Mouse (Mus musculus) embryonic facial prominence, embryonic 11.5 days (tissue): Measurements from ENCODE around the gene Tusc2. TPM values are rescaled to one million over a fixed set of nuclear protein-coding genes. Genes with fewer than 3 reads are reported as not detected.

Experiments used
- ATAC-seq: fragments of 200-750 bp; cut with Nextera tagmentation; replicated peaks from 2 replicates; pipeline ENCODE4 v1.8.0; 2017; ENCODE audit warnings: low read depth; ENCODE audit not compliant: insufficient number of reproducible peaks, low FRiP score, low TSS enrichment
- DNase-seq: peaks from one replicate; pipeline ENCODE4 v3.0.0-alpha.2; 2015; ENCODE audit warnings: low spot score
- H3K27ac ChIP-seq: fragments of 300-500 bp; sonication (generic); replicated peaks from 2 replicates; pipeline ENCODE4 v1.5.1; 2014; ENCODE audit warnings: mild to moderate bottlenecking, low read depth, low read length, control low read depth
- H3K27me3 ChIP-seq: fragments of 300-500 bp; sonication (generic); 2 replicates; pipeline ENCODE4 v1.6.1; 2014; ENCODE audit warnings: mild to moderate bottlenecking, low read length, moderate library complexity, mixed read lengths; ENCODE audit not compliant: control insufficient read depth, insufficient read depth
- H3K36me3 ChIP-seq: fragments of 300-500 bp; sonication (generic); replicated peaks from 2 replicates; pipeline ENCODE4 v1.6.1; 2014; ENCODE audit warnings: low read depth, mild to moderate bottlenecking, low read length, moderate library complexity, mixed read lengths; ENCODE audit not compliant: control insufficient read depth, insufficient read depth
- H3K4me1 ChIP-seq: fragments of 300-500 bp; sonication (generic); 2 replicates; pipeline ENCODE4 v1.6.1; 2014; ENCODE audit warnings: low read length, mixed read lengths; ENCODE audit not compliant: control insufficient read depth, insufficient read depth
- H3K4me2 ChIP-seq: fragments of 300-500 bp; sonication (generic); 2 replicates; pipeline ENCODE4 v1.6.1; 2014; ENCODE audit warnings: low read depth, mild to moderate bottlenecking, control low read depth, low read length, moderate library complexity
- H3K4me3 ChIP-seq: fragments of 300-500 bp; sonication (generic); 2 replicates; pipeline ENCODE4 v1.5.1; 2014; ENCODE audit warnings: low read depth, low read length, control low read depth
- H3K9ac ChIP-seq: fragments of 300-500 bp; sonication (generic); replicated peaks from 2 replicates; pipeline ENCODE4 v1.6.1; 2014; ENCODE audit warnings: mild to moderate bottlenecking, control low read depth, low read length
- H3K9me3 ChIP-seq: fragments of 300-500 bp; sonication (generic); replicated peaks from 2 replicates; pipeline ENCODE4 v1.6.1; 2016; ENCODE audit warnings: mild to moderate bottlenecking, low read length, inconsistent platforms, mixed read lengths; ENCODE audit not compliant: control insufficient read depth
- WGBS: fragments of 180-500 bp; shearing (Covaris S2); extraction: QIAGEN DNeasy Blood & Tissue Kit; methylation state at CpG from one replicate; pipeline ENCODE4 v1.1.7; 2014; 5-methylcytosine and 5-hydroxymethylcytosine counted together
- polyA plus RNA-seq: library from polyadenylated mRNA; unstranded; fragments of >200 nt; fragmentation: Nextera tagmentation; extraction: Ambion mirVana; gene quantifications from 2 replicates; pipeline ENCODE4 v1.2.1, GENCODE M21; 2014

The Tusc2 gene
- polyA plus RNA-seq, 1 experiment from 2014 or later = 68.5 TPM

GRCm38 (mm10) chr9:107551890-107552355, 11.1 kb upstream of the Tusc2 start:
- H3K27me3 ChIP-seq = peaks cover 5% of the 10 kb centered on the region; the same call in 1 of the 2 replicates

GRCm38 (mm10) chr9:107552690-107553393, 10.2 kb upstream of the Tusc2 start:
- Histone ChIP-seq H3K9ac (no peak overlapping the region; the same call in 1 of the 2 replicates), H3K27me3 (peaks cover 5% of the 10 kb centered on the region; the same call in 1 of the 2 replicates), H3K27ac (no peak overlapping the region), H3K4me2 (peak overlapping the region; percentile 5; the same call in 1 of the 2 replicates), H3K4me3 (no peak overlapping the region), H3K36me3 (no peaks in the 10 kb centered on the region; the same call in 1 of the 2 replicates), H3K9me3 (no peaks in the 10 kb centered on the region), H3K4me1 (no peaks in the 10 kb centered on the region; the same call in none of the 2 replicates)
- DNase-seq = no peak
- no peak for ATAC-seq
- 76% methylated on average over 5 of the region's 5 CpGs for WGBS

More at GRCm38 (mm10) chr9:107551890-107552355, 11.1 kb upstream of the Tusc2 start:
- Histone ChIP-seq H3K36me3 (no peaks in the 10 kb centered on the region; the same call in 1 of the 2 replicates), H3K27ac (no peak overlapping the region), H3K4me3 (peak overlapping the region; percentile 50), H3K9ac (peak overlapping the region; percentile 82), H3K4me2 (peak overlapping the region; percentile 92), H3K9me3 (no peaks in the 10 kb centered on the region), H3K4me1 (no peaks in the 10 kb centered on the region; the same call in none of the 2 replicates)
- 8% methylated on average over 8 of the region's 8 CpGs for WGBS
- ATAC-seq (no peak), DNase-seq (peak; percentile 38)

GRCm38 (mm10) chr9:107553541-107554318, 9.3 kb upstream of the Tusc2 start:
- peak overlapping the region; percentile 28; the same call in 1 of the 2 replicates for H3K27ac ChIP-seq
- H3K4me1 ChIP-seq = no peaks in the 10 kb centered on the region; the same call in none of the 2 replicates
- peak overlapping the region; percentile 69 for H3K9ac ChIP-seq
- H3K4me2 ChIP-seq = peak overlapping the region; percentile 91
- WGBS = 8% methylated on average over 37 of the region's 37 CpGs
- ATAC-seq (peak; percentile 42), DNase-seq (no peak)
- peaks cover 3% of the 10 kb centered on the region for H3K36me3 ChIP-seq
- H3K27me3 ChIP-seq = peaks cover 5% of the 10 kb centered on the region; the same call in 1 of the 2 replicates
- H3K9me3 ChIP-seq = no peaks in the 10 kb centered on the region
- peak overlapping the region; percentile 74 for H3K4me3 ChIP-seq

- peak overlapping the region; percentile 84 for H3K9ac ChIP-seq
- WGBS = under 1% methylated on average over 53 of the region's 53 CpGs
- H3K4me3 ChIP-seq = peak overlapping the region; percentile 74
- no peaks in the 10 kb centered on the region; the same call in none of the 2 replicates for H3K4me1 ChIP-seq
- peaks cover 6% of the 10 kb centered on the region for H3K36me3 ChIP-seq
- peak overlapping the region; percentile 89 for H3K27ac ChIP-seq
- ATAC-seq = peak; percentile 88
- no peaks in the 10 kb centered on the region for H3K9me3 ChIP-seq
- peak; percentile 99 for DNase-seq
- peak overlapping the region; percentile 91 for H3K4me2 ChIP-seq
- H3K27me3 ChIP-seq = peaks cover 5% of the 10 kb centered on the region; the same call in 1 of the 2 replicates
Observed at GRCm38 (mm10) chr9:107554319-107554825, 8.7 kb upstream of the Tusc2 start.

DNA sequence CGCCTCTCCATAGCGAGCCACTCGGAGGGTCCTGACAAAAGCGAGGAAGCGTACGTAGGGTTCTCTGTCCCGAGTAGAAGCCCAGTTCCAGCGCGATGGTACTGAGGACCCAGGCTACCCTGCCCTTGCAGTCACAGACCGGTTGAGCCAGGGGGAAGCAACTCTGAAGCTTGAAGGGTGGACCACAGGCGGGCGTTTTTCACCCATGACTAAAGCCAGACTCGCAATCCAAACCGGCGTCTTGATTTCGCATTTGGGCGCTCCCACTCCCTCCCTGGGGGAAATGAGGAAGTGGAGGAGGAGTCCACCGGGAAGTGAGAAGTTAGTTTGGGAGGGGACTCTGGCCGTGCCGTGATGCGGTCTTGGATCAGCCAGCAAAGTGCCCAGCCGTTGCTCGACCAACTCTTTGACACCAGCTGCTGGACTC, 8.0 kb upstream of the Tusc2 start:
- peaks cover 5% of the 10 kb centered on the region; the same call in 1 of the 2 replicates for H3K27me3 ChIP-seq
- ATAC-seq (peak; percentile 36), DNase-seq (peak; percentile 60)
- H3K4me2 ChIP-seq = peak overlapping the region; percentile 91
- peak overlapping the region; percentile 84 for H3K9ac ChIP-seq
- H3K9me3 ChIP-seq = no peaks in the 10 kb centered on the region
- H3K4me1 ChIP-seq = no peaks in the 10 kb centered on the region; the same call in none of the 2 replicates
- H3K36me3 ChIP-seq = peaks cover 6% of the 10 kb centered on the region
- WGBS = under 1% methylated on average over 23 of the region's 23 CpGs
- peak overlapping the region; percentile 89 for H3K27ac ChIP-seq
- H3K4me3 ChIP-seq = peak overlapping the region; percentile 74

- H3K9me3 ChIP-seq = no peaks in the 10 kb centered on the region
- ATAC-seq (no peak), DNase-seq (no peak)
- WGBS = 35% methylated on average over 2 of the region's 2 CpGs
- H3K4me3 ChIP-seq = peak overlapping the region; percentile 74
- peak overlapping the region; percentile 84 for H3K9ac ChIP-seq
- H3K27ac ChIP-seq = no peak overlapping the region
- peaks cover 3% of the 10 kb centered on the region; the same call in 1 of the 2 replicates for H3K27me3 ChIP-seq
- H3K4me2 ChIP-seq = peak overlapping the region; percentile 91
- no peaks in the 10 kb centered on the region; the same call in none of the 2 replicates for H3K4me1 ChIP-seq
- peaks cover 6% of the 10 kb centered on the region for H3K36me3 ChIP-seq
Observed at GRCm38 (mm10) chr9:107555701-107556100, 7.4 kb upstream of the Tusc2 start.

- Histone ChIP-seq H3K9ac (no peak overlapping the region), H3K4me1 (no peaks in the 10 kb centered on the region; the same call in none of the 2 replicates)
- 73% methylated on average over 3 of the region's 3 CpGs for WGBS
Observed at GRCm38 (mm10) chr9:107556346-107556745, 6.7 kb upstream of the Tusc2 start.

More at GRCm38 (mm10) chr9:107556346-107556745, 6.7 kb upstream of the Tusc2 start:
- ATAC-seq (no peak), DNase-seq (no peak)
- no peak overlapping the region; the same call in 1 of the 2 replicates for H3K4me3 ChIP-seq
- no peaks in the 10 kb centered on the region for H3K9me3 ChIP-seq
- H3K4me2 ChIP-seq = peak overlapping the region; percentile 91
- H3K27me3 ChIP-seq = no peaks in the 10 kb centered on the region; the same call in 1 of the 2 replicates
- H3K36me3 ChIP-seq = peaks cover 8% of the 10 kb centered on the region
- no peak overlapping the region for H3K27ac ChIP-seq
